Mouse (Mus musculus): ENCODE measurements at regions not wholly inside any gene's neighbourhood (a gene's known extent, or its start where the extent isn't known, plus 50 kb on each side); places are given as distances from the start of the nearest gene placed in this dataset.

GRCm38 (mm10) chr2:108742079-108742478 lies 538.5 kb upstream of the Kif18a start:
- TF ChIP-seq EP300 (IDR thresholded peaks at IDR 0.05; ENCODE audit: low read depth) (no peak), CTCF (IDR thresholded peaks at IDR 0.05; ENCODE audit: low read depth) (no peak)

Data from heart, postnatal 0 days (tissue).